Mouse (Mus musculus) natural killer cell, adult 2 months (primary cell): Measurements from ENCODE around the gene Ypel5.

ENCODE experiments used
- DNase-seq, 2 experiments: peaks; one replicate each; pipeline ENCODE4 v3.0.0; 2022; ENCODE audit warnings: low spot score in 2 of 2

The Ypel5 gene

DNA sequence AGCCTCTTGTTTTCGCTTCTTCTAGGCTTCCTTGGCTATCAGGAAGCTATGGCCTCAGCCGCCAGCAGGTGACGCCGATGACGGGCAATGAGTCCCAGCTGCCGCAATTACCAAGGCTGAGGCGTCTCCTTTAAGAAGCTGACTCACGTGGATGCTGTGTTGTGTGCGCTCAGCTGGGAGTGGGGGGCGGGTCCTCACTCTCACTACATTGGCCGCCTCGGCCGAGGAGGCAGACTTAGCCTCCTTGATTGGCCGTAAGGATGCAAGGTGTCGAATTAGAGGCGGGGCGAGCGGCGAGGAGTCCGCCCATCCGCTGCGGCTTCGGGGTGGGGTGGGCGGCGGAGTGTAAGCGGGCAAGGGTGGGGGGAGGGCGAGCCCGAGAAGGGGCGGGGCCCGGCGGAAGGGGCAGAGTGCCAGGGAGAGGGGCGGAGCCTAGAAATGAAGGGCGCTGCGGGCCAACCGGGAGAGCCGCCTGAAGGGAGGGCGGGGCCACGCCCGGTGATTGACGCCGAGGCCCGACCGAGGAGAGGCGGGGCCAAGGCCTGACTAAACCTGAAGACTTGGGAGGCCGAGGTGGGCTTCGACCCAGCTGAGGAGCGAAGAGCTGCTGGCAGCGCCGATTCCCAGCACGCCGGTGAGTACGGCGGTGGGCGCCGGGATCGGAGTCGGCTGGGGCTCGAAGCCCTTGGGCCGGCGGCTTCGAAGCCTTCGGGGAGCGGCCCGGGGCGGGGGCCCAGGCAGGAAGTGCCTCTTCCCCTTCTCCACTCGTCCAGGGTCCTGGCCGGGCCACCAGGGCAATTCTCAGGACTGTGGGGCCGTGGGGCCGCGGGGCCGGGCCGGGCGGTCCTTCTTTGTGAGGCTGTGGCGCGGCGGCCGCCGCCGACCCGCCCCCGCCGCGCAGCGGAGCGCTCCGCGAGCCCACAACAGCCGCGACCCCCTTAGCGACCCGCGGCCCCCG, at the start of gene Ypel5:
TSS of gene Ypel5 (plus strand) at position 296 of the 958 bp plus-strand sequence.
- peak; percentile 99 for DNase-seq

- DNase-seq = no peak
These were observed 48.3 kb upstream of the Ypel5 start for GRCm38 (mm10) chr17:72787886-72788436.

DNA sequence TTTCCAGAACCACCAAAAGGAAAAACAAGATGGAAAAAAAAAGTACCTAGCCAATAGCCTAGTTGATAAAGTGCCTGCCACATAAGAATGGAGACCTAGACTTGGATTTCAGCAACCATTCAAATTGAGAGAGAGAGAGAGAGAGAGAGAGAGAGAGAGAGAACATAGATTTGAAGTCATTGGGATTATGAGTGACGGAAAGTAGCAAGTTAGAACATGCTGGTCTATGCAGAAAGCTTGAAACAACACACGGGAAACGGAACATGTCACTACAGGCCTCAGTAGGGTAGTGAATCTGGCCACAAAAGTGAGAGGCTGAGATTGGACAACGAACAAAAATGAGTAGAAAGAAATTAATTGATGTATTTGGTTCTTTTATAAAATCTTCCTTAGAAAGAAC, 43.0 kb upstream of the Ypel5 start:
- no peak for DNase-seq

DNA sequence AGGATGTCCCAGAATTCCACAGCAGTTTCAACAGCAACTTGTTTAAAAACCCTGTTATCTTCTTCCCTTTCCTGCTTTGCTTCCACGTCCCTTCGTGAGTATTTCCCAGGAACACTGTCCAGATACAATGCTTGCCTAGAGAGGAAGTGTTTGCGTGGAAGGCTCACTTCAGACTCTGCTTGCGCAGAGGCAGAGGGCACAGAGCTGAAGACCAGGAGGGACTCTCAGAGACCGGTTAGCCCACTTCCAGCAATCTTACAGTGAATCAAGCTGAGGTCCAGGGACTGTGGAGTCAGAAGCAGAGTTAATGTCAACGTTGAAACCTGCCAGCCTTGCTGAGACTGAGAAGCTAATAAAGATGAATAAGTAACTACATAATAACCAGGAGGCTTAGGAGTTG, 41.6 kb upstream of the Ypel5 start:
- DNase-seq = no peak

DNA sequence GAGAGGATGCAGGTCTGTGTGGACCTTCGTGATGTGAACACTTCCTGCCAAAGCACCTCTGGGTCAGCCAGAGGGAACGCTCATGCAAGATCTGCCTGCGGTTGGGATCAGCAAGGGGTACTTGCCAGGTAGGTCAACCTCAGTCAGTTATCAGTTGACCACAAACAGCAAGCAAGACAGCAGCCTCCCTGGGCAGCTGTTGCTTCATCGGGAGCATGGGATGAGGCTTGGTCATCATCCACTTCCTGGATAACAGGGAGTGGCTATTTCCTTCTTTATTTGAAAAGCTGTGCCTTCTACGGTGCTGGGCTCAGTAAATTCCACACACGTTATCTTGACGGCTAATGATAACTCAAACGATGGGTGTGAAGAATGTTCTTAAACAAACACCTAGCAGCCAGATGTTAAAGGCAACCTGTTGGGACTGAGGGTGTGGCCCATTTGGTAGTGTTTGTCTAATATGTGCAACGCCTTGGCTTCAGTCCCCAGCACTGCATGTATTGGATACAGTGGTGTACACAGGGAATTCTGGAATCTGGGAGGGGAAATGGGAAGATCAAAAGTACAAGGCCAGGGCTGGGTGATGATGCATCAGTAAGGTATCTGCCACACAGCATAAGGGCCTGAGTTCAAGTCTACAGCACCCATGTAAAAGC, 40.7 kb upstream of the Ypel5 start:
- no peak for DNase-seq

DNA sequence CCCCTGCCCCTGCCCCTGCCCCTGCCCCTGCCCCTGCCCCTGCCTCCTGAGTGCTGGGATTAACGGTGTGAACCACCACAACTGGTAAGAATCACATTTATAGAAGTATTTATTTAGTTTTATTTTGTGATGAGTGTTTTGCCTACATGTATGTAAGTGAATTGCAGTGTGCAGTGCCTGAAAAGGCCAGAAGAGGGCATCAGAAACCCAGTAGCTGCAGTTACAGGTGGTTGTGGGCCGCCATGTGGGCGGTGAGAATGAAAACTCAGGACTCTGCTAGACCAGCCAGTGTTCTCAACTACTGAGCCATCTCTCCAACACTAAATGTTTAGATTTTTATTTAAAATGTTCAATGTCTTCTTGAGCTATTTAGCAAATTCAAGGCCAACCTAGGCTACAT, 39.7 kb upstream of the Ypel5 start:
- no peak for DNase-seq

- peak; percentile 12 to 34 for DNase-seq
These were observed 38.4 kb upstream of the Ypel5 start for GRCm38 (mm10) chr17:72797867-72798266.

GRCm38 (mm10) chr17:72809942-72810654, 26.2 kb upstream of the Ypel5 start:
- DNase-seq = peak in 1 of 2 experiments; percentile 14

- peak; percentile 30 to 57 for DNase-seq
These were observed 22.6 kb upstream of the Ypel5 start for GRCm38 (mm10) chr17:72813419-72814315.

- DNase-seq = no peak
These were observed 18.7 kb upstream of the Ypel5 start for GRCm38 (mm10) chr17:72817574-72817973.

GRCm38 (mm10) chr17:72819714-72820113, 16.5 kb upstream of the Ypel5 start:
- no peak for DNase-seq

- no peak for DNase-seq
These were observed 15.8 kb upstream of the Ypel5 start for GRCm38 (mm10) chr17:72820425-72820824.

- no peak for DNase-seq
These were observed 14.3 kb upstream of the Ypel5 start for GRCm38 (mm10) chr17:72821923-72822322.

DNA sequence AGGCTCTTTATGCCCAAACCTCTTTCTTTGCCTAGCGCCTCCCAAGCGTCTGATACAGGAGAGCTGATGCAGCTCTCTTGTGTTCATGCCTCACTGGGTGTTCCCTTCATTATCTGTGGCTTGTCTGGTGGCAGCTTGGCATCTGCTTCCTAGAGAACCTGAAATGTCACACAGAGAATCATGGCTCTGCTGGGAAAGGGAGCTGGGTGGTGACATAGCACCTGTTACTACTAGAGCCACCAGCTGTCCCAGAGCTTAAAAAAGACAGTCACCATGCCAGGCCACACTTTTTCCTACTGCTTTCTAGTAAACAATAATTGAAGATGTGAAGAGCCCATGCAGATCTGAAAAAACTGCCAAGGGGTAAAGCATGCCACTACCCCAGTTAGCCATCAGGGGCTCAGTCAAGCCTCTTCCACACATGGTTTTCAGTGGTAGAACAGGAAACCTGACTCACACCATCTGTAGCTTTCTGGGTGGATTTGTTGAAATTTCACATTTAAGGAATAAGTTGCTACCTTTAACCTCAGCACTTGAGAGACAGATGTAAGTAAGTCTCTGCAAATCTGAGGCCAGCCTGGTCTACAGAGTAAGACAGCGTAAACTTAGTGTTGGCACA, 9.2 kb upstream of the Ypel5 start:
- no peak for DNase-seq

DNA sequence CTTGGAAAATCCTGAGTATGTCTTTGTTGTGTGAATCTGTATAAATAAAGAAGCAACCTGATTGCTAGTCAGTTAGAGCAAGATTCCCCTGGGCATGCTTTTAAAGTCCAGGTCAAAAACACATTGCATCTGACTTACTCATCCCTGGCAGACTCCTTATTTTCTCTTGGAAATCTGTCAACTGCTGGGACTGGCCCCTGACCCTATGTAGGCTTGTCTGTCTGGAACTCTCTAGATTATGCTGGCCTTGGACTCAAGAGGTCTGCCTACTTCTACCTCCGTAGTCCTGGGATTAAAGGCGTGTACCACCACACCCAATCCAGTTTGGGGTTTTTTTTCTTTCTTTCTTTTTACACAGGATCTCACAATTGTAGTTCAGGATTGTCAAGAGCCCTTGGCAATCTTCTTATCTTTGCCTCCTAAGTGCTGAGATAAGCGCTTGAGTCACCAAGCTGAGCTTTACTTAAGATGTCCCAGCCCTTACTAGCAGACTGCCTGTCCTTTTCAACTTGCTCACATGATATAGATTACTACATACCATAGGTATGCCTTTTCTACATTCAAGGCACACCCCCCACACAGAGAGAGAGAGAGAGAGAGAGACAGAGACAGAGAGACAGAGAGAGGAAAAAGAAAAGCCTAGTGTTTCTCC, 8.1 kb upstream of the Ypel5 start:
- no peak for DNase-seq

DNA sequence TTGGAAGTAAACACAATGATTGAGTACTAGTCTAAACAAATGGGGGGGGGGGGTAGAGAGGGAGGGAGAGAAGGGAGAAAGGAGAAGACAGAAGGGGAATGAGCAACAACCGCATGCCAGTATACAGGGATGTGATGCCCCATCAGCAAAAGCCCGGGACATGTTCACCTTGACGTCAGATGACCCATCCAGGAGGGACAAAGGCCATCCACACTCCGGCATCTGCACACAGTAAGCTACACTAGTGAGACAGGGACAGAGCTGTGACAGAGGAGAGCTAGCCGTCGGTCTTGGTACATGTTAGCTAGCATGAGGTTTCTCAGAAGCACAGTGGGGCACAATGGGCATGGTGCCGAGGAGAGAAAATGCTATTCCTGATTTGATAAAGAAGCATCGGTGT, 7.6 kb upstream of the Ypel5 start:
- no peak for DNase-seq

GRCm38 (mm10) chr17:72837140-72837712, 973 bp downstream of the Ypel5 start:
- DNase-seq = peak; percentile 84 to 89

DNA sequence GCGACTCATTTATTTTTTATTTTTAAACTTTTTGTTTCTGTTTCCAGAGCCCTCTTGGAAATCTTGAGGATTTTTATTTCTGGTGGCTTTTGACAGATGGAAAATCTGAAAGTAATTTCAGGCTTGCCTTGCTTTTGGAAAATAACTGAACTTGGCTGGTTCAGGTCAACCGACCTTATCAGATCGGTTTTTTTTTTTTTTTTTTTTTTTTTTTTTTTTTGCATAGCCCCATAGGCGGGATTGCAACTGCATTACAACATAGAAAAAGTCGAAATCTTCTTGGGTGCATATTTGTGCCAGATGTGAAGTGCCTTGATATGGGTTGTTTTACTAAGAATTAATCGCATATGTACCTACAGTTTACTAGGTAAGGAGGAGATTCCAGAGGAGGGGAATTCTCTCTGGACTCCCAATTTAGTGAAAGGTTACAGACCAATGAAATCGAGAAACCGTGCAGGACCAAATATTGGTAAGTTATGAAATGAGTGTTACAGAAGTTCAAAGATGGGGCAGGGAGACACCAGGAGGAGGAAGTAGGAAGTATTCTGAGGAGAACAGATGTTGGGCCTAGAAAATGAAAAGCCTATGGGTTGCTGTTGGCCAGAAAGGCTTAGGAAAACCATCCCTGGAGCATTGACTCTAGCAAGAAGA, 1.7 kb downstream of the Ypel5 start:
- DNase-seq = no peak

DNA sequence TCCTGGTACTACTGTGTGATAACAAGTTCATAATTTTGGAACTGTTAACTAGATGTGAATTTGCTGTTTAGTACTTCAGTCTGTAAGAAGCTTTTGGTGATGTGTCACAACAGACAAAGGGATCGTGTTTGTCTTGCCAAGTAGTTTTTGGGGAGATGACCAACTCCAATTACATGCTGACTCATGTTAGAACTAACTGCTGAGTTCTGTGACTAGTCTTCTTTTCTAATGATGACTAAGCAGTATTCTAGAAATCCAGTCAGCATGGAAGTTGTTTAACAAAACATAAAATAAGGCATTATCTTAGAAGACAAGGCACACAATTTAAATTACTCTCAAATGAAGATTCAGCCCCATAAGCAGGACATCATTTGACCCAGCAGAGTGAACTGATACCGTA, 2.7 kb downstream of the Ypel5 start:
- DNase-seq = no peak
